Mouse (Mus musculus) heart, postnatal 0 days (tissue): Measurements from ENCODE around the gene Ccdc92b. TPM values are rescaled to one million over a fixed set of nuclear protein-coding genes. Genes with fewer than 3 reads are reported as not detected.

Source experiments
- ATAC-seq: fragments of 200-750 bp; cut with Nextera tagmentation; 2 replicates; pipeline ENCODE4 v1.8.0; 2017; ENCODE audit warnings: low read depth, moderate number of reproducible peaks, moderate library complexity; ENCODE audit not compliant: insufficient read depth
- DNase-seq: peaks from one replicate; pipeline ENCODE4 v3.0.0-alpha.2; 2016; ENCODE audit warnings: low spot score
- H3K27ac ChIP-seq: fragments of 300-500 bp; sonication (generic); 2 replicates; pipeline ENCODE4 v1.5.1; 2014; ENCODE audit warnings: low read depth, mild to moderate bottlenecking
- H3K27me3 ChIP-seq: fragments of 300-500 bp; sonication (generic); 2 replicates; pipeline ENCODE4 v1.6.1; 2014; ENCODE audit warnings: low read length, mixed read lengths; ENCODE audit not compliant: control insufficient read depth, insufficient read depth
- H3K36me3 ChIP-seq: fragments of 300-500 bp; sonication (generic); replicated peaks from 2 replicates; pipeline ENCODE4 v1.6.1; 2014; ENCODE audit warnings: low read length, mixed read lengths; ENCODE audit not compliant: control insufficient read depth, insufficient read depth
- H3K4me1 ChIP-seq: fragments of 300-500 bp; sonication (generic); 2 replicates; pipeline ENCODE4 v1.6.1; 2014; ENCODE audit warnings: antibody characterized with exemption; ENCODE audit not compliant: control insufficient read depth, insufficient read depth
- H3K4me2 ChIP-seq: fragments of 300-500 bp; sonication (generic); 2 replicates; pipeline ENCODE4 v1.6.1; 2014; ENCODE audit warnings: low read depth, mild to moderate bottlenecking, low read length, moderate library complexity
- H3K4me3 ChIP-seq: fragments of 300-500 bp; sonication (generic); 2 replicates; pipeline ENCODE4 v1.5.1; 2014; ENCODE audit warnings: low read depth, low read length
- H3K9ac ChIP-seq: fragments of 300-500 bp; sonication (generic); replicated peaks from 2 replicates; pipeline ENCODE4 v1.6.1; 2014; ENCODE audit warnings: low read depth, low read length, mixed read lengths
- H3K9me3 ChIP-seq: fragments of 300-500 bp; sonication (generic); replicated peaks from 2 replicates; pipeline ENCODE4 v1.6.1; 2016; ENCODE audit warnings: low read length; ENCODE audit not compliant: control insufficient read depth
- CTCF ChIP-seq: IDR thresholded peaks from 2 replicates; pipeline ENCODE4 v1.5.1; 2016; ENCODE audit warnings: antibody characterized with exemption, control low read depth, low read depth
- EP300 ChIP-seq: IDR thresholded peaks from 2 replicates; pipeline ENCODE4 v1.6.1; 2016; ENCODE audit warnings: antibody characterized with exemption, low read depth
- WGBS: fragments of 180-500 bp; shearing (Covaris S2); extraction: QIAGEN DNeasy Blood & Tissue Kit; methylation state at CpG from one replicate; pipeline ENCODE4 v1.1.7; 2014; 5-methylcytosine and 5-hydroxymethylcytosine counted together
- polyA plus RNA-seq: library from polyadenylated mRNA; unstranded; fragments of >200 nt; fragmentation: Nextera tagmentation; extraction: Ambion mirVana; gene quantifications from 2 replicates; pipeline ENCODE4 v1.2.1, GENCODE M21; 2015
- total RNA-seq: library from RNA; depleted of rRNA; stranded (reverse); fragments of >200 nt; gene quantifications from 2 replicates; pipeline ENCODE4 v1.2.3, GENCODE M21; 2014; ENCODE audit warnings: low replicate concordance

Gene Ccdc92b
- total and polyA plus RNA-seq, 2 experiments from 2014 or later: 0.63 TPM; not detected in 1

DNA sequence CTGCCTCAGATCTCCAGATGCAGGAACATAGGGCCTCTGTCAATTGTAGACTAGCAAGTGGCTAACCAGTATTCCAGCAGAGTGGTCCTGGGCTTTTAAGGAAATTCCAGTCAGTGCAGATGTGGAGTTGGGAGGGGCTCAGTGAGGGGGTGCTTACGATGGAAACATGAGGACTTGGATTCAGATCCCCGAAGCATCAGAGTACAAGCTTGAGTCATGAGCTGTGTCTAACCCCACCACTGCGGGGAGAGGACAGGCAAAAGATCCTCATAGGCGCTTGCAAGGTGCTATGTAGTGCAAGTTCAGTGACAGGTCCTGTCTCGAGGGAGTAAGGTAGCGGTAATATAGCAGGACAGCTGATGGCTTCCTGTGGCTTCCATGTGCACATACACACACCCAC, 42.8 kb downstream of the Ccdc92b start:
- ATAC-seq: no peak
- Histone ChIP-seq H3K36me3 (peaks cover 100% of the 10 kb centered on the region), H3K27ac (no peak overlapping the region), H3K27me3 (no peaks in the 10 kb centered on the region), H3K4me1 (no peaks in the 10 kb centered on the region), H3K9ac (no peak overlapping the region), H3K9me3 (no peaks in the 10 kb centered on the region), H3K4me3 (no peak overlapping the region), H3K4me2 (no peak overlapping the region)
- no peak for DNase-seq
- TF ChIP-seq EP300: no peak
- no peak for TF ChIP-seq CTCF
- WGBS: 82% methylated on average over 6 of the region's 6 CpGs

- no peak overlapping the region for H3K9ac ChIP-seq
- H3K9me3 ChIP-seq: no peaks in the 10 kb centered on the region
- WGBS: 87% methylated on average over 3 of the region's 3 CpGs
- no peak overlapping the region for H3K4me3 ChIP-seq
- peaks cover 100% of the 10 kb centered on the region for H3K36me3 ChIP-seq
- H3K27me3 ChIP-seq: no peaks in the 10 kb centered on the region
- H3K4me1 ChIP-seq: no peaks in the 10 kb centered on the region
- no peak overlapping the region for H3K4me2 ChIP-seq
- no peak overlapping the region for H3K27ac ChIP-seq
- TF ChIP-seq EP300: no peak
- TF ChIP-seq CTCF: no peak
- ATAC-seq: no peak
- no peak for DNase-seq
Observed at GRCm38 (mm10) chr11:74664279-74664678, 44.9 kb downstream of the Ccdc92b start.

DNA sequence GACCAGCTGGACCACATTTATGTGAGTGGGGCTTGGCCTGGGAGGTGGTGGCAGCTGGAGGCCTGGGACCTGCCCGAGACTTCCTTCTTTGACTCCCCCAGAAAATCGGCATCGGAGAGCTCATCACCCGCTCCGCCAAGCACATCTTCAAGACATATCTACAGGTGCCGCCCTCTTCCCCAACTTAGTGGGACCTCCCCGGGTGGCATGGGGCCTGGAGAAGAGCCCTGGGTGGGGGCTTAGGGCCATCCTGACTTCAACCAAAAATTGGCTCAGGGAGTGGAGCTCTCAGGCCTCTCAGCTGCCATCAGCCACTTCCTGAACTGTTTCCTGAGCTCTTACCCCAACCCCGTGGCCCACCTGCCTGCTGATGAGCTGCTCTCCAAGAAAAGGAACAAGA, 45.5 kb downstream of the Ccdc92b start:
- WGBS: 88% methylated on average over 8 of the region's 8 CpGs
- H3K9ac ChIP-seq: no peak overlapping the region

DNA sequence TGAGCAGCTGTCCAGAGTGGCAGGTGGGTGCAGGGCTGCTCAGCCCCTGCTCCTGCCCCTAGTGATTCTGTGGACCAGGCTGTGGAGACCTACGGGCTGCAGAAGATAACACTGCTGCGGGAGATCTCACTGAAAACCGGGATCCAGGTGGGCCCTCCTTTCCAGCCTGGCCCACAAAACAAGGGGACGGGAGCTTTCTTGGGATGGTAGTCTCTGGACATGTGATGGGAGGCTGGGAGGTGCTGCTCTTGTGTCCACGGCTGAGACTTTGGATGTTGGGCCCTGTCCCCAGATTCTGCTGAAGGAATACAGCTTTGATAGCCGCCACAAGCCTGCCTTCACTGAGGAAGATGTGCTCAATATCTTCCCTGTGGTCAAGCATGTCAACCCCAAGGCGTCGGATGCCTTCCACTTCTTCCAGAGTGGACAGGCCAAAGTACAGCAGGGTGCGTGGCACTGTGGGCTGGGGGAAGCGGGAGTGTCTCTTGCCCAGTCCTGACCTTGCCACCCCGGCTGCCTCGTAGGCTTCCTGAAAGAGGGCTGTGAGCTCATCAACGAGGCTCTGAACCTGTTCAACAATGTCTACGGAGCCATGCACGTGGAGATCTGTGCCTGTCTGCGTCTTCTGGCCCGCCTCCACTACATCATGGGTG, 46.4 kb downstream of the Ccdc92b start:
- peaks cover 99% of the 10 kb centered on the region for H3K36me3 ChIP-seq

More for the DNA sequence above, 45.5 kb downstream of the Ccdc92b start:
- Histone ChIP-seq H3K36me3 (peaks cover 100% of the 10 kb centered on the region), H3K9me3 (no peaks in the 10 kb centered on the region), H3K4me1 (no peaks in the 10 kb centered on the region), H3K4me3 (no peak overlapping the region), H3K27ac (no peak overlapping the region), H3K27me3 (no peaks in the 10 kb centered on the region), H3K4me2 (no peak overlapping the region)
- ATAC-seq (no peak), DNase-seq (no peak)
- no peak for TF ChIP-seq CTCF
- TF ChIP-seq EP300: no peak

GRCm38 (mm10) chr11:74666284-74666652, 46.9 kb downstream of the Ccdc92b start:
- no peak overlapping the region for H3K9ac ChIP-seq
- DNase-seq (no peak), ATAC-seq (no peak)
- TF ChIP-seq EP300 (no peak), CTCF (no peak)
- H3K9me3 ChIP-seq: no peaks in the 10 kb centered on the region
- H3K4me3 ChIP-seq: no peak overlapping the region
- no peak overlapping the region for H3K4me2 ChIP-seq
- no peaks in the 10 kb centered on the region for H3K27me3 ChIP-seq
- no peak overlapping the region for H3K27ac ChIP-seq
- WGBS: 91% methylated on average over 5 of the region's 5 CpGs
- no peaks in the 10 kb centered on the region for H3K4me1 ChIP-seq
- H3K36me3 ChIP-seq: peaks cover 94% of the 10 kb centered on the region

More for the DNA sequence above, 46.4 kb downstream of the Ccdc92b start:
- Histone ChIP-seq H3K9me3 (no peaks in the 10 kb centered on the region), H3K27me3 (no peaks in the 10 kb centered on the region), H3K9ac (no peak overlapping the region), H3K4me2 (no peak overlapping the region), H3K4me1 (no peaks in the 10 kb centered on the region), H3K4me3 (no peak overlapping the region), H3K27ac (no peak overlapping the region)
- DNase-seq (no peak), ATAC-seq (no peak)
- no peak for TF ChIP-seq CTCF
- no peak for TF ChIP-seq EP300
- WGBS: 89% methylated on average over 17 of the region's 17 CpGs
